Mouse (Mus musculus): ENCODE results near the gene Hephl1. TPM values are rescaled to one million over a fixed set of nuclear protein-coding genes. Genes with fewer than 3 reads are reported as not detected.

Hephl1 gene
- not detected in 2 replicates for polyA plus RNA-seq (2015; fragmentation: Nextera tagmentation; extraction: Ambion mirVana)

DNA sequence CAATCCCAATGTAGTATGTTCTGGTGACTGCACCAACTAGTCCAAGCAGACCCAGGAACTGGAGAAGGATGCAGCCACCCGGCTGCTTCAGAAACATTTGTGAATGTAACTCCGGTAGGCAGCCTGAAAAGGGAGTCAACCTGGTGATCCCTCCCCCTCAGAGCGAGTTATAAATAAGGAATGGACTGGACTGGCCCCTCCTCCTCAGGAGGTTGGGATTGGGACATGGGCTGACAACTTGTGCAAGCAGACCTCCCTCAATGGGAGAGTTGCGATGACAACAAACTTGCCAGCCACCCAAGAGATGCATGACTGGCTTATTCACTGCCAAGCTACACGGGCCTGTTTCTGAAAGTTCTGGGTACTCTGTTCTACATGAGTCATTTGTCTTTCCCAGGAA, at the start of gene Hephl1:
Gene Hephl1, minus strand, starts transcription at position 101 of the 400 bp plus-strand sequence.
- Histone ChIP-seq H3K4me1 (no peaks in the 10 kb centered on the region), H3K9me3 (no peaks in the 10 kb centered on the region), H3K4me3 (no peak within 1 kb of the TSS), H3K27ac (no peak within 1 kb of the TSS), H3K36me3 (no peaks in the 10 kb centered on the region), H3K4me2 (no peak within 1 kb of the TSS), H3K27me3 (no peaks in the 10 kb centered on the region), H3K9ac (no peak within 1 kb of the TSS)
- no peak for ATAC-seq (ENCODE audit: borderline replicate concordance, extremely low read depth, low FRiP score, low TSS enrichment)
- 69% methylated on average over 5 of the region's 5 CpGs for WGBS

DNA sequence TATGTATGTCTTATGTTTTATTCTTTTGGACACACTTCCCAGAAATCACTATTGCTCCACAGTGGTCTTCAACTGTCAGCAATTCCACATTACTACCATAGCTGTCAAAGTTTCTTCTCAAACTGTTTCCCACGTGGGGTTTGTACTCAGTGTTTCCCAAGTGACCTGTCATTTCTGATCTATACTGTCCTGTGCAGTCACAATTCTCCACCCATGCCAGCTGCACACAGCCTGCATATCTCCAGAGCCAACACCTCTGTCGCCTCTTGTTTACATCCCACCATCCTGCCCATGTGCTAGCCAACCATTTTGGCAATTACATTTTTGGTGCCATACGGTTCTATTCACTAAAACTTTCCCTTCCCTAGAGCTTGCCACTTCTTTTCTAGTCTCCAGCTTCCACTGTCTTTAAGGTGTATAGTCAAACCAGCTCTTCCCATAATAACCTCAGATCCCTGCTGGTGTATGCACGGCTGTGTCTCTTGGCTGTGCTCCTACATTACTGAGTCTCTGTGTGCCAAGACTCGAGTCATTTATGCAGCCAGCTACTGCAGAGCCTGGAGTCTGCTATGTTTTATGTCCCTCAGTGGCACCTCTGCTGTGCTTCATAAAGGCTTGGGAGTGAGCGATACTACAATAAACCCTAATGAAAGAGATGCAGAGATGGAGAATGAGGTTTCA, 37.5 kb upstream of the Hephl1 start:
- Histone ChIP-seq H3K27ac (no peak overlapping the region), H3K36me3 (no peaks in the 10 kb centered on the region), H3K27me3 (no peaks in the 10 kb centered on the region), H3K4me1 (no peaks in the 10 kb centered on the region), H3K4me3 (no peak overlapping the region), H3K9ac (no peak overlapping the region), H3K9me3 (no peaks in the 10 kb centered on the region), H3K4me2 (no peak overlapping the region)
- 49% methylated on average over 6 of the region's 6 CpGs for WGBS
- no peak for ATAC-seq (ENCODE audit: borderline replicate concordance, extremely low read depth, low FRiP score, low TSS enrichment)

DNA sequence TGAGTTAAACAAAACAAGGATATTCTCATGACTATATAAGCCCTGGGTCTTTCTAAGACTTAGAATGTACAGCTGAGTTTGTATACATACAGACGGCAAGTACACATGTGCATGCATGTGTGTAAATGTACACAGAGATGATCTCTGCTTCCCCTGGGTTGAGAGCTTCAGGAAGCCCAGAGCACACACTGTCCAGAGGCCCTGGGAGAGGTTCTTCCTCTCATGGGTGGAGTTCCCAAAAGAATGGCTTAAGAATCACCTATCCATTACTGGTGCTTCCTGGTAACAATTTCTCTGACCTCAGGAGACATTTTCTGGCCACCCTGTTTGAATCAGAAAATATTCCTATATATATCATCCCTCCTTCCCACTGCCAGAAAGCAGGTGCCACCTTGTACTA, 28.6 kb upstream of the Hephl1 start:
- H3K4me1 ChIP-seq = no peaks in the 10 kb centered on the region
- no peaks in the 10 kb centered on the region for H3K9me3 ChIP-seq
- no peaks in the 10 kb centered on the region for H3K27me3 ChIP-seq
- no peak for ATAC-seq (ENCODE audit: borderline replicate concordance, extremely low read depth, low FRiP score, low TSS enrichment)
- 70% methylated on average over 1 of the region's 1 CpGs for WGBS
- no peak overlapping the region for H3K9ac ChIP-seq
- H3K27ac ChIP-seq = no peak overlapping the region
- no peak overlapping the region for H3K4me3 ChIP-seq
- no peaks in the 10 kb centered on the region for H3K36me3 ChIP-seq
- no peak overlapping the region for H3K4me2 ChIP-seq

DNA sequence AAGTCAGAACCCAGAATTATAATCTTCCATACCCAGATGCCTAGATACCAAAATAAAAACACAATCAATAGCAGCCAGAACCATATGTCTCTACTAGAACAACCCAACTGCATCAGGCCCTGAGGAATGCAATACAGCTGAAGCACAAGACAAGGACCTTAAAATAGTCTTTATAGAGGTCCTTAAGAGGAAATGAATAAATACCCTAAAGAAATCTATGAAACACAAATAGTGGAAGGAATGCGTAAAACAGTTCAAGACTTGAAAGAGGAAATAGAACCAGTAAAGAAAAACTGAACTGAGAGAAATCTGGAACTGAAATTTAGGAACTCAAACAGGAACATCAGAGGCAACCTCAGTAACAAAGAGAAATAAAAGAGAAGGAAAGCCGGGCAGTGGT, 14.0 kb upstream of the Hephl1 start:
- no peak overlapping the region for H3K4me3 ChIP-seq

DNA sequence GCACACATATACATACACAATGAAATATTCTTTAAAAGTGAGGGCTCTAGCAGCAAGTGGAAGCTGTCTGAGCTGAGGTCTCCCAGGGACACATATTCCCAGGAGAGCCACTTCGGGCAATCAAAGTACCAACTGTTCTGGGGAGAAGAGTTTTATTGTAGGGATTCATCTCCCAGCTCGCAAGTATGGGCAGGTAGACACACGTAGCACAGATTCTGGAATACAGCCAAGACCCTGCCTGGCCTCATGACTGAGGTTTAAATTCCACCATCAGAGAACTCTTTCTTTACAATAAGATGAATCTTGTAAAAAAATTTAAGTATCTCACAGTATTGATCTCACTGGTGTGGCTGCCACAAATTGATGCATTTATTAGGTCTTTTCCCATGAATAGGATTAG, 10.5 kb upstream of the Hephl1 start:
- Histone ChIP-seq H3K9me3 (no peaks in the 10 kb centered on the region), H3K9ac (no peak overlapping the region), H3K4me3 (no peak overlapping the region), H3K4me2 (no peak overlapping the region), H3K4me1 (no peaks in the 10 kb centered on the region), H3K36me3 (no peaks in the 10 kb centered on the region), H3K27ac (no peak overlapping the region), H3K27me3 (no peaks in the 10 kb centered on the region)
- WGBS = 65% methylated on average over 3 of the region's 3 CpGs
- no peak for ATAC-seq (ENCODE audit: borderline replicate concordance, extremely low read depth, low FRiP score, low TSS enrichment)

More for the DNA sequence above, 14.0 kb upstream of the Hephl1 start:
- H3K4me1 ChIP-seq = no peaks in the 10 kb centered on the region
- WGBS = 94% methylated on average over 2 of the region's 2 CpGs
- no peaks in the 10 kb centered on the region for H3K9me3 ChIP-seq
- ATAC-seq (ENCODE audit: borderline replicate concordance, extremely low read depth, low FRiP score, low TSS enrichment) = no peak
- no peak overlapping the region for H3K27ac ChIP-seq
- no peak overlapping the region for H3K4me2 ChIP-seq
- H3K9ac ChIP-seq = no peak overlapping the region
- H3K36me3 ChIP-seq = no peaks in the 10 kb centered on the region
- no peaks in the 10 kb centered on the region for H3K27me3 ChIP-seq

- WGBS = 39% methylated on average over 7 of the region's 7 CpGs
- Histone ChIP-seq H3K9ac (no peak overlapping the region), H3K4me3 (no peak overlapping the region), H3K4me1 (no peaks in the 10 kb centered on the region), H3K4me2 (no peak overlapping the region), H3K27me3 (no peaks in the 10 kb centered on the region), H3K36me3 (no peaks in the 10 kb centered on the region), H3K27ac (no peak overlapping the region), H3K9me3 (no peaks in the 10 kb centered on the region)
- ATAC-seq (ENCODE audit: borderline replicate concordance, extremely low read depth, low FRiP score, low TSS enrichment) = no peak
Observed at GRCm38 (mm10) chr9:15120841-15121358, 9.0 kb upstream of the Hephl1 start.

DNA sequence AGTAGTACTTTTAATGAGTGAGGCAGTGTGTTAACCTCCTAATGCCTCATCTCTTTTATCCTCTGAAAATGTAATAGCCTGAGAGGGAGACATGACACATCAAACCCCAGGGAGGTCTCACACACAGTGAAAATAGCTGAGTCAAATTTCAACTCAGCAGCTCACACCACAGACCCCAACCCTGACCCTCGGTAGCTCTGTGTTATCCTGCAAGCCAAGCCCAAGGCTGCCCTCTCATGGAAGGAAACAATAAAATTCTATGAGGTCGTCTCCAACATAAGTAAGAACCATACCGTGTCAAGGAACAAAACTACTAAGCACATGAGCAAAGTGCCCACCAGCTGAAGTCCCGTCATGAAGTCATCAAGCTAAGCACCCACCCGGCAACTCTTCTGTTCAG, 8.3 kb upstream of the Hephl1 start:
- Histone ChIP-seq H3K36me3 (no peaks in the 10 kb centered on the region), H3K4me1 (no peaks in the 10 kb centered on the region), H3K4me2 (no peak overlapping the region), H3K27ac (no peak overlapping the region), H3K9ac (no peak overlapping the region), H3K4me3 (no peak overlapping the region), H3K27me3 (no peaks in the 10 kb centered on the region), H3K9me3 (no peaks in the 10 kb centered on the region)
- 46% methylated on average over 5 of the region's 5 CpGs for WGBS
- ATAC-seq (ENCODE audit: borderline replicate concordance, extremely low read depth, low FRiP score, low TSS enrichment) = no peak

GRCm38 (mm10) chr9:15119515-15119914, 7.6 kb upstream of the Hephl1 start:
- H3K9ac ChIP-seq = no peak overlapping the region
- no peaks in the 10 kb centered on the region for H3K27me3 ChIP-seq
- ATAC-seq (ENCODE audit: borderline replicate concordance, extremely low read depth, low FRiP score, low TSS enrichment) = no peak
- no peaks in the 10 kb centered on the region for H3K4me1 ChIP-seq
- H3K27ac ChIP-seq = no peak overlapping the region
- H3K9me3 ChIP-seq = no peaks in the 10 kb centered on the region
- no peak overlapping the region for H3K4me2 ChIP-seq
- H3K36me3 ChIP-seq = no peaks in the 10 kb centered on the region
- 35% methylated on average over 1 of the region's 1 CpGs for WGBS
- no peak overlapping the region for H3K4me3 ChIP-seq

- Histone ChIP-seq H3K4me1 (no peaks in the 10 kb centered on the region), H3K4me2 (no peak overlapping the region), H3K27me3 (no peaks in the 10 kb centered on the region), H3K9me3 (no peaks in the 10 kb centered on the region), H3K36me3 (no peaks in the 10 kb centered on the region), H3K27ac (no peak overlapping the region), H3K9ac (no peak overlapping the region), H3K4me3 (no peak overlapping the region)
- ATAC-seq (ENCODE audit: borderline replicate concordance, extremely low read depth, low FRiP score, low TSS enrichment) = no peak
- WGBS = 88% methylated on average over 2 of the region's 2 CpGs
Observed at GRCm38 (mm10) chr9:15116165-15116564, 4.3 kb upstream of the Hephl1 start.

GRCm38 (mm10) chr9:15114102-15114501, 2.2 kb upstream of the Hephl1 start:
- 77% methylated on average over 6 of the region's 6 CpGs for WGBS
- H3K4me2 ChIP-seq = no peak overlapping the region
- no peaks in the 10 kb centered on the region for H3K9me3 ChIP-seq
- H3K4me1 ChIP-seq = no peaks in the 10 kb centered on the region
- ATAC-seq (ENCODE audit: borderline replicate concordance, extremely low read depth, low FRiP score, low TSS enrichment) = no peak
- no peaks in the 10 kb centered on the region for H3K27me3 ChIP-seq
- H3K9ac ChIP-seq = no peak overlapping the region
- H3K27ac ChIP-seq = no peak overlapping the region
- H3K4me3 ChIP-seq = no peak overlapping the region
- no peaks in the 10 kb centered on the region for H3K36me3 ChIP-seq

- no peak overlapping the region for H3K4me2 ChIP-seq
- no peaks in the 10 kb centered on the region for H3K4me1 ChIP-seq
- H3K9ac ChIP-seq = no peak overlapping the region
- H3K27ac ChIP-seq = no peak overlapping the region
- H3K36me3 ChIP-seq = no peaks in the 10 kb centered on the region
- H3K27me3 ChIP-seq = no peaks in the 10 kb centered on the region
- WGBS = 84% methylated on average over 9 of the region's 9 CpGs
- H3K4me3 ChIP-seq = no peak overlapping the region
- H3K9me3 ChIP-seq = no peaks in the 10 kb centered on the region
- no peak for ATAC-seq (ENCODE audit: borderline replicate concordance, extremely low read depth, low FRiP score, low TSS enrichment)
Observed at GRCm38 (mm10) chr9:15108101-15108500, 3.8 kb downstream of the Hephl1 start.

DNA sequence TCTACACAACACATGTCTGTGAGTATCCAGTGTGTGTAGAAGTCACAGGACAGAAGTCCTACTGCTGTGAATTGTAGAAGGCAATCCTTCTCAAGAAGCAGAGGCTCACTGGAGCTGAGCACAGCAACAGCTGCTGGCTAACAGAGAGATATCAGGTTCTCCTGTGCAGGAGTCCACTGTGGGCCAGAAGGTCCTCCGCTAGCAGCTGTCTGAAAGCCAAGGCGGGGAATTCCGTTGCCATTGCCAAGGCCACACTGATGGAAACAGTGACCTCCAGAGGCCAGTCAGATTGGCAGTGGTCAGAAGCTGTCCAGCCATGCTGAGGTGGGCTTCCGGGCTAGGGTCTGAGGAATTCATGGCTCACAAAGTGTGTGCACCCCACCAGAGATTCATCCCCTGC, 6.8 kb downstream of the Hephl1 start:
- H3K4me1 ChIP-seq = no peaks in the 10 kb centered on the region
- no peaks in the 10 kb centered on the region for H3K9me3 ChIP-seq
- H3K36me3 ChIP-seq = no peaks in the 10 kb centered on the region
- H3K4me3 ChIP-seq = no peak overlapping the region
- no peak overlapping the region for H3K27ac ChIP-seq
- whole genome bisulfite sequencing = 64% methylated on average over 4 of the region's 4 CpGs
- ATAC-seq (ENCODE audit: borderline replicate concordance, extremely low read depth, low FRiP score, low TSS enrichment) = no peak
- H3K4me2 ChIP-seq = no peak overlapping the region
- H3K27me3 ChIP-seq = no peaks in the 10 kb centered on the region
- H3K9ac ChIP-seq = no peak overlapping the region
